Mouse (Mus musculus): ENCODE data around the gene Slc25a18. TPM values are rescaled to one million over a fixed set of nuclear protein-coding genes. Genes with fewer than 3 reads are reported as not detected.

Slc25a18 gene
- polyA plus RNA-seq, 1 experiment from 2014 or later, result 0.07 TPM

- Histone ChIP-seq H3K4me3 (ENCODE audit: inconsistent target) (no peak overlapping the region), H3K27ac (no peak overlapping the region)
- WGBS (ENCODE audit: missing documents), result 94% methylated on average over 5 of the region's 5 CpGs
Measured at GRCm38 (mm10) chr6:120841754-120842153, 68.4 kb downstream of the Slc25a18 start.

More at GRCm38 (mm10) chr6:120841754-120842153, 68.4 kb downstream of the Slc25a18 start:
- no peaks in the 10 kb centered on the region for H3K36me3 ChIP-seq (ENCODE audit: inconsistent target)
- H3K79me2 ChIP-seq (ENCODE audit: inconsistent target), result peaks cover 90% of the 10 kb centered on the region

Other genes starting within 250 kb of the Slc25a18 start
- 4.1 to 8.2 TPM (median 7.3 TPM) in 3 replicates for gene Hdhd5, start 242.3 kb upstream of the Slc25a18 start, polyA plus RNA-seq (2018)
- gene Cecr2, start 107.2 kb upstream of the Slc25a18 start, polyA plus RNA-seq (2018), result not detected in 3 replicates
- 284 to 395 TPM (median 322 TPM) in 3 replicates for gene Atp6v1e1, start 49.2 kb downstream of the Slc25a18 start, polyA plus RNA-seq (2018)
- 12.7 to 31.2 TPM (median 22.5 TPM) in 3 replicates for gene Bcl2l13, start 62.6 kb downstream of the Slc25a18 start, polyA plus RNA-seq (2018)
- gene Bid, start 143.3 kb downstream of the Slc25a18 start, polyA plus RNA-seq (2018), result 28.7 to 54.6 TPM (median 46.3 TPM) in 3 replicates